Mouse (Mus musculus): ENCODE measurements at regions not wholly inside any gene's neighbourhood (a gene's known extent, or its start where the extent isn't known, plus 50 kb on each side); places are given as distances from the start of the nearest gene placed in this dataset.

DNA sequence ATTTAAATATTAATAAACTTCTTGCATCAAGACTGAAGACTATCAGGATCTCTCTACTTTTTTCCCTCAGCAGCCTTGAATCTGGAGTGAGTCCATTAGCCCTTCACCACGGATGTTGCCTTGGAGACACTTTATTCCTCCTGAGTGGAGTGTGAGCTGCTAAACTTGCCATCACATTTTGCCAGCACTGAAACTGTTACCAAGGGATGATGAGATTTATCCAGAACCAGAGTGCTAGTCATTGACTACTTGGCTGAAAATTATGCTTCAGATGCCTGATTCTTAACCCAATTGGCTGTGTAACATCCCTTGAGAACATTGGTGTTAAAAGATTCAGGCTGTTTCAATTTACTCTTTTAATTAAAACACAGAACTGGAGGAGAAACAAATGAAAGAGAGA, 1289.8 kb downstream of the Lrfn5 start:
- TF ChIP-seq CTCF (IDR thresholded peaks at IDR 0.05; ENCODE audit: low read depth), result no peak
- no peak for TF ChIP-seq EP300 (IDR thresholded peaks at IDR 0.05; ENCODE audit: low read depth)
